Mouse (Mus musculus): ENCODE measurements around the gene Flot1. TPM values are rescaled to one million over a fixed set of nuclear protein-coding genes. Genes with fewer than 3 reads are reported as not detected.
A peak's percentile ranks its signal among the peaks of the same experiment; 100 is the strongest.

Flot1 gene
- polyA plus RNA-seq, 1 experiment from 2014 or later, result 57.0 TPM

DNA sequence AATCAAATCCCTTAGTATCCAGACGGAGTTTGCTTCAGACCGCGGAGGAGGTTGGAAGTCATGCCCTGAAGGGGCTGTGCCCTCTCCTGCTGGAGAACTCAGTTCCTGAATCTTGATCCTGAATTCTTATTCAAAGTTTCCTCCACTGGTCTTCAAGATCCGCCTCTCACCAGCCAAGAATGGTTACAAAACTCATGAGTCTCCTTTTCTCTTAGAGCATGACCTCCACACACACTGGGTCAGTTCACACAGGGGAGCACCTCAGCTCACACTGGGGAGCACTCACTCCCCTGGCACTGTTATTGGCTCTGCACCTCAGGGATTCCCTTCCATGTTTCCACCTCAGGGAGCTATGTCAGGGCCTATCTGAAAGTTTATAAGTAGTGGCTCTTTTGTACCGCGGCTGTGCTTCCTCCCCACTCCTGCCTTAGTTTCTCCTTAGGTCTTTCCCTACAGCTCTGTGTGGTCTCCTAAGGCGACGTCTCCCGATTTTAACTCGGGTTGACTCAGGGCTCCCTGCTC, 41.9 kb downstream of the Flot1 start:
- H3K4me2 ChIP-seq, result peak overlapping the region; percentile 100
- no peaks in the 10 kb centered on the region for H3K9me3 ChIP-seq (replicated peaks)
- H3K27ac ChIP-seq, result peak overlapping the region; percentile 99
- H3K4me3 ChIP-seq, result peak overlapping the region; percentile 77
- no peak for ATAC-seq
- 22% methylated on average over 10 of the region's 10 CpGs for WGBS
- peaks cover 62% of the 10 kb centered on the region for H3K4me1 ChIP-seq
- peak overlapping the region; percentile 91 for H3K9ac ChIP-seq
- 0 out of 2 replicates have a peak, but pooled peaks cover 5% of the 10 kb centered on the region for H3K36me3 ChIP-seq (ENCODE audit: poor library complexity, severe bottlenecking)
- H3K27me3 ChIP-seq, result no peaks in the 10 kb centered on the region

DNA sequence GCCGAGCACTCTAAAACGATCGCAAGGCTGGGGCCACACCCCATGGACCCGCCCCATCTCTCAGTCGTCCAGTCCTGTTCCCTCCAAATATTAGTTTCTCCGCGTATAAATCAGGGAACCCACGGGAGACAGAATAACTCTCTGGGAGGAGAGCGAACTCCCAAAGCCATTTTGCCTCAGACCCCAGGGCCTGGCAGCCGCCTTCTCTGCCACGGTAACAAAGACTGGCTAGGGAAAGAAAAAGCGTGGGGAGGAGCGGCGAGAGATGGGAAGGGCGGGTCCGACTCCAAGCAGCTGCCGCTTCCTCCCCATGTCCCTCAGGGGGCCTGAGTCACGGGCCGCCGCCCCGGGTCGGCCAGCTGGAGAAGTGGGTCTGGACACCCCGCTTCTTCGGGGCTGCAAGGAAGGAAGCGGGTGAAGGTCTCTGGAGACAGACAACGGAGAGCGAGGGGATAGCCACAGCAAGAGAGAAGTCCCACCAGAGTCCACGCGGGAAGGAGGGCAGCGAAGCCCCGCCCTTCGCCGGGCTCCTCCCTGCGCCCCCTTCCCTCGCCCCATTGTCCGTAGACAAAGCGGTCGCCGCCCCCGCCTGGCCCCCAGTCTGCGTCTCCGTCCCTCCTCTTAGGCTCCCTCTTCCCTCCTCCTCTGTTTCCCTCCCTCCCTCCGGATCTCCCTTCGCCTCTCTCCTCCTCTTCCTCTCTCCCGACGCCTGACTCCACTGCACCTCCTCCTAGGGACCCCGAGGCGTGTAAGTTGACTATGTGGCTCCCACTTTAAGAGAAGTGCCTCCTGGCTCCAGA, 42.7 kb downstream of the Flot1 start, which contains the start of gene Ppp1r18:
Gene Ppp1r18 (plus strand): TSS at position 113 of the 800 bp plus-strand sequence.
- Histone ChIP-seq H3K4me1 (peaks cover 66% of the 10 kb centered on the region), H3K27me3 (no peaks in the 10 kb centered on the region), H3K27ac (peak within 1 kb of the TSS; percentile 99), H3K4me2 (peak within 1 kb of the TSS; percentile 100), H3K4me3 (peak within 1 kb of the TSS; percentile 77), H3K9ac (peak within 1 kb of the TSS; percentile 91), H3K9me3 (replicated peaks) (no peaks in the 10 kb centered on the region), H3K36me3 (ENCODE audit: poor library complexity, severe bottlenecking) (peaks cover 8% of the 10 kb centered on the region)
- WGBS, result under 1% methylated on average over 47 of the region's 48 CpGs
- peak; percentile 61 for ATAC-seq

DNA sequence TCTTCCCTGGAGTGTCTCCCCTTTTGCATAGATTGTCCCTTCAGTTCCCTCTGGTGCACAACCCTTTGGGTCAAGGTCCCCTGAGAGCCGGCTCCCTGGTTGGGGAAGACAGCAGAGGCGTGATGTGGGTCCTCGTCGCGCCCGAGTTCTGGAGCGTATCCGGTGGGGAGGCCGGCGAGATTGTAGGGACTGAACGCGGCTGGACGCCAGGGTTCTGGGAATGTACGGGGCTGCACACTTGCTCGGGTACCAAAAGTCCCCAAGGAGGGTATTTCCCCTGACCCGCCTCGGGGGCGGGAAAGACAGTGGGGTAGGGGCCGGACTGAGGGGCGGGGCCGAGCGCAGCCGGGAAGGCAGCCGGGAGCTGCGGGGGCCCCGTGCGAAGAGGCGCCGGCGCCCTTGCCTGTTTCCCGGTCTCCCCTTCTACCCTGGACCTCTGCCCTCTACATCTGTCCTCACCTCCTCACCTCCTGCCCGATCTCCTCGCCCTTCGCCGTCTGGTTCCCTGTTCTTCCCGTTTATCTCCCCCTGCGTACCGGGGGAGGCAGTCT, 43.3 kb downstream of the Flot1 start:
- H3K4me1 ChIP-seq, result peaks cover 70% of the 10 kb centered on the region
- WGBS, result under 1% methylated on average over 36 of the region's 38 CpGs

DNA sequence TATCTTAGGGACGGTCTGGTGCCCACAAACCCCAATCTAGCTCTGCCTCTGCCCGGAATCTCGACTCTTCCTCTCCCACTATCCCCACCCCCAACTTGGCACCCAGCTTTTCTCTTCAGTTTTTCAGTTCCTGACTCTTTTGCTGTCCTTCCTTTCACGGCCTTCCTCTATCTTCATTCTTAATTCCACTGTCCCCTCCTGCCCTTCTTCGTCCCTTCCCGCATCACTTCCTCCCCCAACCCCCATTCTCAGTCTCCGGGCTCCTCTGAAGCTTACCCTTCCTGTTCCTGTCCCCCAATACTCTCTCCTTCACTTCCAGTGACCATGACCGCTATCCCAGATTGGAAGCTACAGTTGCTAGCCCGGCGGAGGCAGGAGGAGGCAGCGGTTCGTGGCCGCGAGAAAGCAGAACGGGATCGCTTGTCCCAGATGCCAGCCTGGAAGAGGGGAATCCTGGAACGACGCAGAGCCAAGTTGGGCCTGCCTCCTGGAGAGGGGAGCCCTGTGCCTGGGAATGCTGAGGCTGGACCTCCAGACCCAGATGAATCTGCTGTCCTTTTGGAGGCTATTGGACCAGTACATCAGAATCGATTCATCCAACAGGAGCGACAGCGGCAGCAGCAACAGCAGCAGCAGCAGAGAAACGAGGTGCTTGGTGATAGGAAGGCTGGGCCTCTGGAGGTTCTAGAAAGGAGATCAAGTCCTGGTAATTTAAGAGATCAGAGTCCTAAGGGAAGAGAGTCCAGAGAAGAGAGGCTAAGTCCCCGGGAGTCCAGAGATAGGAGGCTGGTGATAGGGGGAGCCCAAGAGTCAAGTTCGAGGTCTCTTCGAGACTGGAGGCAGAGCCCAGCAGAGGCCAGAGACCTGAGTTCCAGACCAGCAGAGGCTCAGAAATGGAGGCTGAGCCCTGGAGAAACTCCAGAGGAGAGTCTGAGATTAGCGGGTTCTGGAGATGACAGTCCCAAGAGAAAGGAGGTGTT, 44.2 kb downstream of the Flot1 start:
- Histone ChIP-seq H3K4me3 (peak overlapping the region; percentile 77), H3K4me1 (peaks cover 70% of the 10 kb centered on the region), H3K27ac (peak overlapping the region; percentile 99), H3K4me2 (peak overlapping the region; percentile 100), H3K9me3 (replicated peaks) (peaks cover 4% of the 10 kb centered on the region; the same call in 1 of the 2 replicates), H3K9ac (peak overlapping the region; percentile 91), H3K36me3 (ENCODE audit: poor library complexity, severe bottlenecking) (peaks cover 17% of the 10 kb centered on the region), H3K27me3 (no peaks in the 10 kb centered on the region)
- 10% methylated on average over 26 of the region's 26 CpGs for WGBS
- no peak for ATAC-seq

More for the DNA sequence above, 43.3 kb downstream of the Flot1 start:
- Histone ChIP-seq H3K4me3 (peak overlapping the region; percentile 77), H3K27ac (peak overlapping the region; percentile 99), H3K27me3 (no peaks in the 10 kb centered on the region), H3K4me2 (peak overlapping the region; percentile 100), H3K9me3 (replicated peaks) (peaks cover 4% of the 10 kb centered on the region; the same call in 1 of the 2 replicates), H3K9ac (peak overlapping the region; percentile 91), H3K36me3 (ENCODE audit: poor library complexity, severe bottlenecking) (peaks cover 15% of the 10 kb centered on the region)
- peak; percentile 56 for ATAC-seq

DNA sequence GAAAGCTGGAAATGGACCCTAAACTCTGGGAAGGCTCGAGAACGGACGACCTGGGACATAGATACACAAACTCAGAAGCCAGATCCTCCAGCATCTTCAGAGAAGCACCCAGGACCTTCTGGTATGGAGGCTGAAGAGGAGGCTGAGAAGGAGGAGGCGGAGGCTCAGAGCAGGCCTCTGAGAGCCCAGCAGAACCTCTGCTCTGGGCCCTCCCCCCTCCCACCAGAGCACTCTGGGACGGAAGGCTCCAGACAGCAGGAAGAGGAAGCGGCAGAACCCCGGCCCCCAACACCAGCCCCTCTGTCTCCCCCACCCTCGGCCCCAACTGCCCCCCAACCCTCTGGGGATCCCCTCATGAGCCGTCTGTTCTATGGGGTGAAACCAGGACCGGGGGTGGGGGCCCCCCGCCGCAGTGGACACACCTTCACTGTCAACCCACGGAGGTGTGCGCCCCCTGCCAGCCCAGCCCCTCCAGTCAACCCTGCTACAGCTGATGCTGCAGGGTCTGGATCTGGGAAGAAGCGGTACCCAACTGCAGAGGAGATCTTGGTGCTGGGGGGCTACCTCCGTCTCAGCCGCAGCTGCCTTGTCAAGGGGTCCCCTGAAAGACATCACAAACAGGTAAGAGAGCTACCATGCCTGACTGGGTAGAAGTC, 45.3 kb downstream of the Flot1 start:
- WGBS, result 39% methylated on average over 17 of the region's 17 CpGs
- ATAC-seq, result no peak
- peaks cover 78% of the 10 kb centered on the region for H3K4me1 ChIP-seq

GRCm38 (mm10) chr17:35868961-35869345, 45.9 kb downstream of the Flot1 start:
- WGBS, result 4% methylated on average over 7 of the region's 7 CpGs
- H3K27me3 ChIP-seq, result no peaks in the 10 kb centered on the region
- H3K9me3 ChIP-seq (replicated peaks), result peaks cover 4% of the 10 kb centered on the region; the same call in 1 of the 2 replicates
- H3K4me2 ChIP-seq, result peak overlapping the region; percentile 100
- peaks cover 80% of the 10 kb centered on the region for H3K4me1 ChIP-seq
- peaks cover 27% of the 10 kb centered on the region for H3K36me3 ChIP-seq (ENCODE audit: poor library complexity, severe bottlenecking)
- no peak for ATAC-seq
- H3K4me3 ChIP-seq, result peak overlapping the region; percentile 77
- H3K9ac ChIP-seq, result peak overlapping the region; percentile 91
- H3K27ac ChIP-seq, result peak overlapping the region; percentile 25

More for the DNA sequence above, 45.3 kb downstream of the Flot1 start:
- peak overlapping the region; percentile 100 for H3K4me2 ChIP-seq
- H3K9ac ChIP-seq, result peak overlapping the region; percentile 91
- H3K27ac ChIP-seq, result peak overlapping the region; percentile 99
- peak overlapping the region; percentile 77 for H3K4me3 ChIP-seq
- H3K9me3 ChIP-seq (replicated peaks), result peaks cover 4% of the 10 kb centered on the region; the same call in 1 of the 2 replicates
- H3K27me3 ChIP-seq, result no peaks in the 10 kb centered on the region
- H3K36me3 ChIP-seq (ENCODE audit: poor library complexity, severe bottlenecking), result peaks cover 21% of the 10 kb centered on the region

DNA sequence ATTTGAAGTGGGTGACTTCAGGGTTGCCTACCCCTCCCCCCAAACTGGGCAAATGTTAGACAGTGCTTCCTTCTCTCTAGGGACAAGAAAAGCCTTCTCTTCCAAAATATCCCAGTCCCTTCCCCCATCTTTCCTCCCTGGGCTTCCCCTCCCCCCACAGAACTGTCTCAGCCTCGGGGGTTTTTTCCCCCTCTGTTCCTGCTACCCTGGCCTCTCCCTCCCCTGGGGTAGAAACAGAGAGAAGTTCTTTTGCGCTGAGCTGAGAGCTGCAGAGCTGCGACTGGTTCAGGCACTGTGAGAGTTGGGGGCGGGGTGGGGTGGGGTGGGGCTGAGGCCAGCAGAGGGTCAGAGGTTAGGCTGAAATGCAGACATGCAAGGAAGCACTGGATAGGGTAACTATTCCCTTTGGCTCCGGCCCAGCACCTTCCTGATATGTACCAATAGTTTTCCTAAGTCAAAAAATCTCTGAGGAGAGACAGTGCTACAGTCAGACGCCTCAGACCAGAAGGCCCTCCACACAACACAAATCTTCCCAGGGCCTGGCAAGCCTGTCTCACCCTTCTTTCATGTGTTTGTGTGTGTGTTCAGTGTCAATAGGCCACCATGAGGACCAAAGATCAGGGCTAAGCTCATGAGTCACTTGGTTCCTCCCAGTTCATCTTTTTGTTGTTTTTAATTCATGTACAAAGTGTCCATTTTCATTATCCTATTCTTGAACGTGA, 46.5 kb downstream of the Flot1 start:
- Histone ChIP-seq H3K9ac (peak overlapping the region; percentile 91), H3K27ac (peak overlapping the region; percentile 25), H3K36me3 (ENCODE audit: poor library complexity, severe bottlenecking) (peaks cover 32% of the 10 kb centered on the region), H3K27me3 (no peaks in the 10 kb centered on the region), H3K4me2 (peak overlapping the region; percentile 100), H3K4me1 (peaks cover 77% of the 10 kb centered on the region), H3K4me3 (peak overlapping the region; percentile 77), H3K9me3 (replicated peaks) (peaks cover 4% of the 10 kb centered on the region; the same call in 1 of the 2 replicates)
- 7% methylated on average over 7 of the region's 7 CpGs for WGBS
- no peak for ATAC-seq

GRCm38 (mm10) chr17:35870151-35870883, 47.3 kb downstream of the Flot1 start:
- H3K4me3 ChIP-seq, result peak overlapping the region; percentile 77
- WGBS, result 77% methylated on average over 9 of the region's 9 CpGs
- H3K4me1 ChIP-seq, result peaks cover 69% of the 10 kb centered on the region
- peak overlapping the region; percentile 21; the same call in 1 of the 2 replicates for H3K27ac ChIP-seq
- peak overlapping the region; percentile 91 for H3K9ac ChIP-seq
- no peak for ATAC-seq
- H3K36me3 ChIP-seq (ENCODE audit: poor library complexity, severe bottlenecking), result peaks cover 40% of the 10 kb centered on the region
- H3K9me3 ChIP-seq (replicated peaks), result peaks cover 4% of the 10 kb centered on the region; the same call in 1 of the 2 replicates
- peak overlapping the region; percentile 100 for H3K4me2 ChIP-seq
- no peaks in the 10 kb centered on the region for H3K27me3 ChIP-seq

GRCm38 (mm10) chr17:35870884-35871696, 48.1 kb downstream of the Flot1 start:
- Histone ChIP-seq H3K4me2 (peak overlapping the region; percentile 100), H3K4me3 (peak overlapping the region; percentile 77; the same call in 1 of the 2 replicates), H3K9me3 (replicated peaks) (peaks cover 4% of the 10 kb centered on the region; the same call in 1 of the 2 replicates), H3K36me3 (ENCODE audit: poor library complexity, severe bottlenecking) (peaks cover 46% of the 10 kb centered on the region), H3K27ac (peak overlapping the region; percentile 21; the same call in 1 of the 2 replicates), H3K4me1 (peaks cover 68% of the 10 kb centered on the region), H3K27me3 (no peaks in the 10 kb centered on the region), H3K9ac (peak overlapping the region; percentile 91)
- no peak for ATAC-seq
- WGBS, result 94% methylated on average over 8 of the region's 8 CpGs

Data from forebrain, embryonic 13.5 days (tissue).